Mouse (Mus musculus) frontal cortex, postnatal 25 days (tissue): Measurements from ENCODE around the gene Pank3.
"Not testable (repeated sequence)": the region's sequence is repeated elsewhere in the genome, so short reads cannot be mapped to it uniquely, and the experiment has no call there.

ENCODE experiments used
- DNase-seq, 2 experiments: peaks; one replicate each; pipeline ENCODE4 v3.0.0; 2022; ENCODE audit warnings: low spot score in 2 of 2

Pank3 gene

GRCm38 (mm10) chr11:35776452-35776851 is 7.2 kb downstream of the Pank3 start:
- no peak for DNase-seq

- no peak for DNase-seq
Observed at GRCm38 (mm10) chr11:35780336-35780735, 11.1 kb downstream of the Pank3 start.

DNA sequence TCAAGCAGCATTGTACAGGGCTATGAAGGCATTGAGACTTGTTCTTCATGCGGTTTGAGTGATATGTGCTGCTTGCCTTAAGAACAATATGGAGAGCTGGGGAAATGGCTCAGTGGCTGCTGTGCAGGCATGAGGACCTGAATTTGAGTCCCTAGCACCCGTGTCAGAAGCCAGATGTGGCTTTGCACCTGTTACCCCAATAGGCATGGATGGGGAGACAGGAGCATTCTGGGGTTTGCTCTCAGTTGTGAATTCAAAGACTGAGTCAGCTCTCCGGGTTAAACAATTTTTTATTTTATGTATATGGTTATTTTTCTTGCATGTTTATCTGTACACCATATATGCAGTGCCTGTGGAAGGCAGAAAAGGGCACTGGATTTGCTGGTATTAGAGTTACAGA is 13.2 kb downstream of the Pank3 start:
- DNase-seq = no peak

DNA sequence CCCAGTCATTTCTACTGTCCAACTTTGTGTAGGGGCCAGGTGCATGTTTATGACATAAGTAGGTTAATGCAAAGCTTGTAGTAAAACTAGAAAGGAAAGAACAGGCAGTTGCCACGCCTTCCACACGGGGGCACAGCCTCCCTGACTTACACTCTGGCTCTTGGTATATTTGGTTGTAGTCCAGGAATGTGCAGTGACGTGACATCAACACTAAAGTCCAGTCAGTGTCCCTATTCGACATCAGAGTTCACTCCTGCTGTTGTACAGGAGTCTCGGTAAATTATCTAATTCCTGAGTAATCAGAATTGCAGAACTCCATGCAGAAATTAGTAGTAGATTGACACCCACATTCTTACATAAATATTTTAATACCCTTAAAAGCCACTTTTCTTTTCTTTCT is 13.8 kb downstream of the Pank3 start:
- DNase-seq = no peak

DNA sequence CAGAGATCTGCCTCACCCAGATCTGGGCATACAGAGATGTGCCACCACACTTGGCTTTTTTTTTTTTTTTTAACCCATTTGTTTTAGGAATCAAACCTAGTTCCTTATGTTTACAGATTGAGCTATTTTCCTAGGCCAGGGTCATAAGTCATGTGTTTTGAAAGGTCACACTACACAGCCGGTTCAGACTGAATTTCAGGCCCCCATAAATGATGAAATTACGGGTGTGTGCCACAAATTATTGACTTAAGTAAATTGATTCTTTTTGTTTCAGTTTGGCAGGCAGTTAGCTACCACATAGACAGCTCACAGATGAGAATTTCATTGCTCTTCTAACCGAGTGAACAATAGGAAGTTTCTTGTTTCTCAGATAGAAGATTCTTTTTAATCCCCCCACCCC is 14.7 kb downstream of the Pank3 start:
- DNase-seq = no peak

GRCm38 (mm10) chr11:35784537-35784936 is 15.3 kb downstream of the Pank3 start:
- no peak for DNase-seq

- no peak for DNase-seq
Observed at GRCm38 (mm10) chr11:35788443-35788842, 19.2 kb downstream of the Pank3 start.

DNA sequence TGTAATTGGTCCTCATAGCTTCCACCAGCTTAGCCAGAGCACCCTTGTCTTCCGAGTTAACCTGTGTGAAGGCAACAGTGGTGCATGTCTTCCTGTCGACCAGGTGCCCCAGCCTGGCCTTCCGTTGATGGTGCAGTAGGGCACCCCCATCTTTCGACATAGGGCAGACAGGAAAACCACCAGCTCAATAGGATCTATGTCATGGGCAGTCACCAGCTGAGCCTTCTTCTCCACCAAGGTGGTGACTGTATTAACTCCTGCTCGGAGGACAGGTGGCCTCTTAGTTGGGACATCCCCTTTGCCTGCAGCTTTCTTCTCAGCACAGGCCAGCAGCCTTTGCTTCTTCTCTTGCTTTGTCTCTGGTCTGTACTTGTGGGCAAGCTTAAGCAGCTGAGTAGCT is 23.5 kb downstream of the Pank3 start:
- not testable (repeated sequence) for DNase-seq

GRCm38 (mm10) chr11:35797751-35798494 is 28.6 kb downstream of the Pank3 start:
- DNase-seq = peak; percentile 20 to 32

- DNase-seq = peak; percentile 66 to 69
Observed at GRCm38 (mm10) chr11:35798495-35798820, 29.2 kb downstream of the Pank3 start.

GRCm38 (mm10) chr11:35798874-35799273 is 29.6 kb downstream of the Pank3 start, which contains the start of gene Fbll1:
Fbll1 (minus strand) TSS chr11:35798884.
- DNase-seq = peak; percentile 13 to 19

GRCm38 (mm10) chr11:35801332-35801731 is 32.0 kb downstream of the Pank3 start:
- no peak for DNase-seq

- no peak for DNase-seq
Observed at GRCm38 (mm10) chr11:35811458-35811857, 42.2 kb downstream of the Pank3 start.

DNA sequence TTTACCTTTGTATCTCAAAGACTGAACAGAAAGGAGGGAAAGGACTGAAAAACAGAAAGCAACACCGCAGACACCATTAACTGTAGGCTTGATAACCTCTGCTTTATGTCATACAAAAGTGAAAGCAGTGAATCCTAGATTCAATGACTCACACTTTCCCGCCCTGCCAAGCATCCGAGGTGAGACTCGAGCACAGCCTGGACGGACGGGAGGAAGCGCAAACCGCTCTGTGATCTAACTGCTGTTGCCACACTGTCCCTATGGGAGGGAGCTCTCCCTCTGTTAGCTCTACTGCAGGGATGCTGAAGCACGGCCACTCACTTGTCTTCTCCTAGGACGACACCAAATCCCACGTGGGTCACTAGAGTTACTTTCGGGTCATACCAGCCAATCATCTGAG is 47.0 kb downstream of the Pank3 start:
- no peak for DNase-seq

- DNase-seq = no peak
Observed at GRCm38 (mm10) chr11:35827714-35828113, 58.4 kb downstream of the Pank3 start.

- no peak for DNase-seq
Observed at GRCm38 (mm10) chr11:35832139-35832538, 62.9 kb downstream of the Pank3 start.

- no peak for DNase-seq
Observed at GRCm38 (mm10) chr11:35833270-35833669, 64.0 kb downstream of the Pank3 start.

DNA sequence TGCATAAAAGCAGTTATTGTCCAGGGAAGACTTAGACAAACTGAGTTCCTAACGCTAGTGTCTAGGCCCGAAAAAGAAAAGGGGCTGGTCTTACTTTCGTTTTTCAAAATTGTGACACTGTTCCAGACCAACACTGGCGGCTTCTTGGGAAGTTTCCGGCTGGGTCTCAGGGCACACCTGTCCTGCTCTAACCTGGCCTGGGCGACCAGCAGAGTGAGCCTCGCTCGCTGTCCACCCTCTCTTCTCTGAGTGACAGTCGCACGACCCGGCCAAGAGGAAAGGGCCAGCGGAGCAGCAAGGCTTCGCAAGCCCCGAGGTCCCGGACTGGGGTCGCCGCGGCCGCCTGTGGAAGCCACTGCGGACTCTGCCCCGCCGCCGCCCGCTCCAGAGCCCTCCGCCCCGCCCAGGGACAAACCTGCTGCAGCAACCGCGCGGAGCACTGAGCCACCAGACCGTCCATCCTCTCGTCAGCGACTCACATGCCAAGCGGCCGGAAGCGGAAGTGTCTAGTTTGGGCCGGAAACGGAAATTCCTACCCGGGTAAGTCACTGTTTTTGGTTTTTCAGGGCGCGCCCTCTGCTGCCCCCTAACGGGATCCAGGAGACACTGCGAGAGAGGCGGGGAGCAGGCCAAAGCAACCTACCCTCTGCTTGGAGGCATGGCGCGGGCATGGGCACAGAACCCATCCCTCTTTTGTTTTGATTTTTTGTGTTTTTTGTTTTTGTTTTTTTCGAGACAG is 64.9 kb downstream of the Pank3 start, which contains the start of gene Rars:
TSS of gene Rars (minus strand) at position 485 of the 739 bp plus-strand sequence.
- DNase-seq = peak; percentile 87 to 93

- DNase-seq = no peak
Observed at GRCm38 (mm10) chr11:35837156-35838126, 68.2 kb downstream of the Pank3 start.

GRCm38 (mm10) chr11:35838345-35839338 is 69.4 kb downstream of the Pank3 start:
- peak; percentile 38 to 46 for DNase-seq

GRCm38 (mm10) chr11:35840282-35840681 is 71.0 kb downstream of the Pank3 start:
- no peak for DNase-seq
